Mouse (Mus musculus) skeletal muscle tissue, adult 2 months (tissue): ENCODE data around the gene Cryzl1.

Source experiments
- DNase-seq: peaks from one replicate; pipeline ENCODE4 v3.0.0-alpha.2; 2012; ENCODE audit warnings: low read depth, low spot score

Gene Cryzl1

GRCm38 (mm10) chr16:91740184-91740917 lies 11.6 kb upstream of the Cryzl1 start:
- no peak for DNase-seq

- DNase-seq = no peak
Measured at GRCm38 (mm10) chr16:91738505-91738904, 9.7 kb upstream of the Cryzl1 start.

- no peak for DNase-seq
Measured at GRCm38 (mm10) chr16:91736046-91736816, 7.5 kb upstream of the Cryzl1 start.

- peak; percentile 75 for DNase-seq
Measured at GRCm38 (mm10) chr16:91734771-91735170, 6.0 kb upstream of the Cryzl1 start.

- DNase-seq = no peak
Measured at GRCm38 (mm10) chr16:91732816-91733215, 4.0 kb upstream of the Cryzl1 start.

GRCm38 (mm10) chr16:91730446-91730845 lies 1.7 kb upstream of the Cryzl1 start:
- no peak for DNase-seq

GRCm38 (mm10) chr16:91729821-91730441 lies 1.2 kb upstream of the Cryzl1 start:
- no peak for DNase-seq

GRCm38 (mm10) chr16:91729066-91729482 lies 299 bp upstream of the Cryzl1 start, which contains the start of gene Itsn1:
Gene Itsn1, plus strand, starts transcription at chr16:91729281.
- peak; percentile 98 for DNase-seq

GRCm38 (mm10) chr16:91727433-91727832 lies 1.3 kb downstream of the Cryzl1 start:
- peak; percentile 49 for DNase-seq

GRCm38 (mm10) chr16:91724247-91724646 lies 4.5 kb downstream of the Cryzl1 start:
- DNase-seq = no peak

- no peak for DNase-seq
Measured at GRCm38 (mm10) chr16:91717399-91717798, 11.4 kb downstream of the Cryzl1 start.

GRCm38 (mm10) chr16:91716927-91717349 lies 11.8 kb downstream of the Cryzl1 start:
- no peak for DNase-seq

GRCm38 (mm10) chr16:91710241-91710640 lies 18.5 kb downstream of the Cryzl1 start:
- no peak for DNase-seq

- DNase-seq = no peak
Measured at GRCm38 (mm10) chr16:91704603-91705340, 24.0 kb downstream of the Cryzl1 start.

- no peak for DNase-seq
Measured at GRCm38 (mm10) chr16:91702771-91703188, 26.0 kb downstream of the Cryzl1 start.

GRCm38 (mm10) chr16:91701908-91702307 lies 26.9 kb downstream of the Cryzl1 start:
- no peak for DNase-seq

- no peak for DNase-seq
Measured at GRCm38 (mm10) chr16:91698995-91699394, 29.8 kb downstream of the Cryzl1 start.

- DNase-seq = peak; percentile 13
Measured at GRCm38 (mm10) chr16:91695108-91695755, 33.5 kb downstream of the Cryzl1 start.

- DNase-seq = peak; percentile 49
Measured at GRCm38 (mm10) chr16:91694455-91695084, 34.2 kb downstream of the Cryzl1 start.

- DNase-seq = no peak
Measured at GRCm38 (mm10) chr16:91689791-91690190, 39.0 kb downstream of the Cryzl1 start.
